Mouse (Mus musculus): ENCODE measurements around the gene Abcb6. TPM values are rescaled to one million over a fixed set of nuclear protein-coding genes. Genes with fewer than 3 reads are reported as not detected.

Gene Abcb6
- total RNA-seq, 2 experiments from 2014 or later: 22.8 to 24.7 TPM

Small RNAs within 50 kb of the gene (microRNA-seq; reads per million reads assigned to microRNA genes)
- not detected for gene Gm27943

Other genes with a start within 250 kb of the Abcb6 start
- 1 to 10 TPM; 1.7 to 2.6 TPM for gene Cfap65, start 244.8 kb downstream of the Abcb6 start, total RNA-seq (2021)
- gene Ihh, start 228.7 kb downstream of the Abcb6 start, total RNA-seq (2021): under 1 TPM; 0.37 to 0.48 TPM
- gene Nhej1, start 55.2 kb downstream of the Abcb6 start, total RNA-seq (2021): 1 to 10 TPM; 1.7 to 3.4 TPM
- gene Slc23a3, start 46.5 kb downstream of the Abcb6 start, total RNA-seq (2021): under 1 TPM; 0.84 to 0.88 TPM
- 10 to 100 TPM; 28.8 to 32.6 TPM for gene Cnppd1, start 37.7 kb downstream of the Abcb6 start, total RNA-seq (2021)
- 100 to 1,000 TPM; 184 to 202 TPM for gene Retreg2, start 37.6 kb downstream of the Abcb6 start, total RNA-seq (2021)
- gene Zfand2b, start 11.7 kb downstream of the Abcb6 start, total RNA-seq (2021): 10 to 100 TPM; 25.9 to 30.1 TPM
- gene Ankzf1, start 11.8 kb upstream of the Abcb6 start, total RNA-seq (2021): 10 to 100 TPM; 21.6 to 31.7 TPM
- 100 to 1,000 TPM; 138 to 146 TPM for gene Atg9a, start 11.8 kb upstream of the Abcb6 start, total RNA-seq (2021)
- gene Glb1l, start 30.4 kb upstream of the Abcb6 start, total RNA-seq (2021): 10 to 100 TPM; 10.4 to 15.8 TPM
- 10 to 100 TPM; 80.3 to 85.9 TPM for gene Stk16, start 30.4 kb upstream of the Abcb6 start, total RNA-seq (2021)
- gene Tuba4a, start 39.5 kb upstream of the Abcb6 start, total RNA-seq (2021): 100 to 1,000 TPM; 579 to 672 TPM
- not detected for gene A630095N17Rik, start 51.7 kb upstream of the Abcb6 start, total RNA-seq (2021)
- 10 to 100 TPM; 91.6 to 97.6 TPM for gene Dnajb2, start 56.0 kb upstream of the Abcb6 start, total RNA-seq (2021)
- 100 to 1,000 TPM; 468 to 499 TPM for gene Ptprn, start 84.1 kb upstream of the Abcb6 start, total RNA-seq (2021)
- 100 to 1,000 TPM; 122 to 146 TPM for gene Resp18, start 98.0 kb upstream of the Abcb6 start, total RNA-seq (2021)
- 10 to 100 TPM; 51.9 to 55.9 TPM for gene Dnpep, start 137.6 kb upstream of the Abcb6 start, total RNA-seq (2021)
- gene Des, start 179.9 kb upstream of the Abcb6 start, total RNA-seq (2021): 1 to 10 TPM in 1 of 2 experiments, under 1 TPM in 1; 0.84 to 1.5 TPM
- 100 to 1,000 TPM; 173 to 212 TPM for gene Speg, start 194.9 kb upstream of the Abcb6 start, total RNA-seq (2021)